Mouse (Mus musculus): Measurements from ENCODE around the gene Fmod.

- TF ChIP-seq CHD2 (IDR thresholded peaks at IDR 0.05; ENCODE audit: low read depth, low read length) (no peak), HCFC1 (IDR thresholded peaks at IDR 0.05; ENCODE audit: borderline replicate concordance, insufficient read depth, low read length) (no peak), ZNF384 (IDR thresholded peaks at IDR 0.05; ENCODE audit: low read depth, low read length) (no peak), MAFK (IDR thresholded peaks at IDR 0.05; ENCODE audit: insufficient read depth, low read depth, low read length) (no peak), ZC3H11A (IDR thresholded peaks at IDR 0.05; ENCODE audit: borderline replicate concordance, low read depth, low read length) (no peak)
These were observed 31.6 kb upstream of the Fmod start for GRCm38 (mm10) chr1:134005490-134005889.

All from ES-E14 (cell line).